Mouse (Mus musculus) spleen, adult 18-20 months (tissue): ENCODE measurements around the gene Rbp2.

ENCODE experiments used
- DNase-seq, 2 experiments: peaks; one replicate each; pipeline ENCODE4 v3.0.0; 2022; ENCODE audit warnings: mixed read lengths in 2 of 2

Gene Rbp2

GRCm38 (mm10) chr9:98524786-98525542 lies 39.0 kb downstream of the Rbp2 start:
- DNase-seq = no peak

- DNase-seq = no peak
These were observed 39.6 kb downstream of the Rbp2 start for GRCm38 (mm10) chr9:98525543-98525924.

- DNase-seq = no peak
These were observed 41.3 kb downstream of the Rbp2 start for GRCm38 (mm10) chr9:98527226-98527625.

GRCm38 (mm10) chr9:98529776-98530175 lies 43.9 kb downstream of the Rbp2 start:
- DNase-seq = no peak

- DNase-seq = no peak
These were observed 45.1 kb downstream of the Rbp2 start for GRCm38 (mm10) chr9:98530999-98531398.

GRCm38 (mm10) chr9:98534675-98535280 lies 48.9 kb downstream of the Rbp2 start:
- DNase-seq = no peak

GRCm38 (mm10) chr9:98535763-98536162 lies 49.8 kb downstream of the Rbp2 start:
- no peak for DNase-seq

- DNase-seq = no peak
These were observed 52.2 kb downstream of the Rbp2 start for GRCm38 (mm10) chr9:98538017-98538712.

- peak in 1 of 2 experiments; percentile 21 for DNase-seq
These were observed 52.9 kb downstream of the Rbp2 start for GRCm38 (mm10) chr9:98538713-98539360.

GRCm38 (mm10) chr9:98544042-98544441 lies 58.1 kb downstream of the Rbp2 start:
- no peak for DNase-seq
